Mouse (Mus musculus) neural tube, embryonic 13.5 days (tissue): ENCODE measurements around the gene Olfr522. TPM values are rescaled to one million over a fixed set of nuclear protein-coding genes. Genes with fewer than 3 reads are reported as not detected.

ENCODE experiments used
- ATAC-seq: fragments of 200-750 bp; cut with Nextera tagmentation; 2 replicates; pipeline ENCODE4 v1.8.0; 2017; ENCODE audit warnings: low read depth, mild to moderate bottlenecking, moderate TSS enrichment, moderate library complexity
- H3K27ac ChIP-seq: fragments of 300-500 bp; sonication (generic); replicated peaks from 2 replicates; pipeline ENCODE4 v1.5.1; 2015; ENCODE audit warnings: moderate library complexity, mild to moderate bottlenecking, inconsistent platforms
- H3K27me3 ChIP-seq: fragments of 300-500 bp; sonication (generic); 2 replicates; pipeline ENCODE4 v1.6.1; 2015; ENCODE audit warnings: mild to moderate bottlenecking, inconsistent platforms
- H3K36me3 ChIP-seq: fragments of 300-500 bp; sonication (generic); 2 replicates; pipeline ENCODE4 v1.6.1; 2015; ENCODE audit warnings: mild to moderate bottlenecking, inconsistent platforms
- H3K4me1 ChIP-seq: fragments of 300-500 bp; sonication (generic); replicated peaks from 2 replicates; pipeline ENCODE4 v1.6.1; 2015; ENCODE audit warnings: inconsistent platforms
- H3K4me2 ChIP-seq: fragments of 300-500 bp; sonication (generic); 2 replicates; pipeline ENCODE4 v1.6.1; 2015; ENCODE audit warnings: inconsistent platforms, mild to moderate bottlenecking, moderate library complexity
- H3K4me3 ChIP-seq: fragments of 300-500 bp; sonication (generic); 2 replicates; pipeline ENCODE4 v1.5.1; 2015; ENCODE audit warnings: mild to moderate bottlenecking, inconsistent platforms
- H3K9ac ChIP-seq: fragments of 300-500 bp; sonication (generic); 2 replicates; pipeline ENCODE4 v1.6.1; 2015; ENCODE audit warnings: moderate library complexity, mild to moderate bottlenecking, inconsistent platforms
- H3K9me3 ChIP-seq: fragments of 300-500 bp; sonication (generic); 2 replicates; pipeline ENCODE4 v1.6.1; 2016; ENCODE audit warnings: inconsistent platforms
- WGBS: fragments of 180-500 bp; shearing (Covaris S2); methylation state at CpG from one replicate; pipeline ENCODE4 v1.1.7; 2015; 5-methylcytosine and 5-hydroxymethylcytosine counted together
- polyA plus RNA-seq: library from polyadenylated mRNA; unstranded; fragments of >200 nt; fragmentation: Nextera tagmentation; extraction: Ambion mirVana; gene quantifications from 2 replicates; pipeline ENCODE4 v1.2.1, GENCODE M21; 2015

Olfr522 gene
- polyA plus RNA-seq, 1 experiment from 2014 or later: not detected

- Histone ChIP-seq H3K27me3 (no peaks in the 10 kb centered on the region; the same call in 1 of the 2 replicates), H3K4me3 (peak overlapping the region; percentile 60), H3K4me2 (peak overlapping the region; percentile 66), H3K4me1 (peaks cover 16% of the 10 kb centered on the region), H3K27ac (0 out of 2 replicates have a peak overlapping the region, but pooled peaks have one; percentile 19), H3K9ac (peak overlapping the region; percentile 76), H3K9me3 (no peaks in the 10 kb centered on the region), H3K36me3 (peaks cover 10% of the 10 kb centered on the region)
- 2% methylated on average over 40 of the region's 40 CpGs for WGBS
- ATAC-seq: peak; percentile 94
Observed at GRCm38 (mm10) chr7:140125278-140126021, 39.1 kb downstream of the Olfr522 start.

- H3K9me3 ChIP-seq: no peaks in the 10 kb centered on the region
- H3K27me3 ChIP-seq: no peaks in the 10 kb centered on the region; the same call in 1 of the 2 replicates
- H3K4me1 ChIP-seq: peaks cover 16% of the 10 kb centered on the region
- H3K36me3 ChIP-seq: no peaks in the 10 kb centered on the region
- no peak overlapping the region for H3K4me3 ChIP-seq
- H3K27ac ChIP-seq: no peak overlapping the region
- 95% methylated on average over 1 of the region's 1 CpGs for WGBS
- ATAC-seq: no peak
- H3K4me2 ChIP-seq: no peak overlapping the region
- H3K9ac ChIP-seq: no peak overlapping the region
Observed at GRCm38 (mm10) chr7:140124382-140124781, 40.2 kb downstream of the Olfr522 start.

- Histone ChIP-seq H3K27me3 (no peaks in the 10 kb centered on the region; the same call in 1 of the 2 replicates), H3K4me3 (no peak overlapping the region), H3K36me3 (no peaks in the 10 kb centered on the region), H3K4me1 (peaks cover 16% of the 10 kb centered on the region), H3K4me2 (no peak overlapping the region), H3K9ac (no peak overlapping the region), H3K9me3 (no peaks in the 10 kb centered on the region), H3K27ac (no peak overlapping the region)
- no peak for ATAC-seq
- 50% methylated on average over 4 of the region's 4 CpGs for WGBS
Observed at GRCm38 (mm10) chr7:140122765-140123164, 41.8 kb downstream of the Olfr522 start.

- Histone ChIP-seq H3K4me2 (no peak overlapping the region), H3K27ac (no peak overlapping the region), H3K9ac (no peak overlapping the region), H3K27me3 (no peaks in the 10 kb centered on the region; the same call in 1 of the 2 replicates), H3K4me1 (peaks cover 19% of the 10 kb centered on the region), H3K9me3 (no peaks in the 10 kb centered on the region), H3K36me3 (no peaks in the 10 kb centered on the region), H3K4me3 (no peak overlapping the region)
- WGBS: 71% methylated on average over 13 of the region's 13 CpGs
- ATAC-seq: no peak
Observed at GRCm38 (mm10) chr7:140121338-140121910, 43.1 kb downstream of the Olfr522 start.

GRCm38 (mm10) chr7:140120484-140120883 is 44.1 kb downstream of the Olfr522 start:
- WGBS: 90% methylated on average over 2 of the region's 2 CpGs
- no peaks in the 10 kb centered on the region; the same call in 1 of the 2 replicates for H3K27me3 ChIP-seq
- no peaks in the 10 kb centered on the region for H3K36me3 ChIP-seq
- no peak overlapping the region for H3K9ac ChIP-seq
- H3K27ac ChIP-seq: no peak overlapping the region
- no peak overlapping the region for H3K4me2 ChIP-seq
- no peak overlapping the region for H3K4me3 ChIP-seq
- ATAC-seq: no peak
- H3K9me3 ChIP-seq: no peaks in the 10 kb centered on the region
- peaks cover 18% of the 10 kb centered on the region for H3K4me1 ChIP-seq

- no peaks in the 10 kb centered on the region for H3K27me3 ChIP-seq
Observed at GRCm38 (mm10) chr7:140116329-140117054, 48.1 kb downstream of the Olfr522 start, which contains the start of gene Echs1. Echs1 (minus strand) TSS chr7:140116476.

GRCm38 (mm10) chr7:140115583-140116328 is 48.8 kb downstream of the Olfr522 start, which contains the start of gene Paox:
Paox (plus strand) TSS chr7:140115799.
- WGBS: 2% methylated on average over 23 of the region's 23 CpGs
- peak; percentile 75 for ATAC-seq
- H3K4me3 ChIP-seq: peak within 1 kb of the TSS; percentile 78

More at GRCm38 (mm10) chr7:140116329-140117054, 48.1 kb downstream of the Olfr522 start, which contains the start of gene Echs1:
- ATAC-seq: peak; percentile 96
- H3K27ac ChIP-seq: peak within 1 kb of the TSS; percentile 87
- peaks cover 13% of the 10 kb centered on the region for H3K36me3 ChIP-seq
- WGBS: 3% methylated on average over 28 of the region's 28 CpGs
- peak within 1 kb of the TSS; percentile 87 for H3K9ac ChIP-seq
- peak within 1 kb of the TSS; percentile 90 for H3K4me2 ChIP-seq
- no peaks in the 10 kb centered on the region for H3K9me3 ChIP-seq
- peak within 1 kb of the TSS; percentile 78 for H3K4me3 ChIP-seq
- H3K4me1 ChIP-seq: peaks cover 18% of the 10 kb centered on the region

GRCm38 (mm10) chr7:140111943-140112342 is 52.6 kb downstream of the Olfr522 start:
- Histone ChIP-seq H3K27me3 (no peaks in the 10 kb centered on the region), H3K4me2 (no peak overlapping the region), H3K4me3 (no peak overlapping the region), H3K9ac (no peak overlapping the region), H3K4me1 (peaks cover 14% of the 10 kb centered on the region), H3K27ac (no peak overlapping the region), H3K36me3 (peaks cover 59% of the 10 kb centered on the region), H3K9me3 (no peaks in the 10 kb centered on the region)
- no peak for ATAC-seq
- WGBS: 66% methylated on average over 3 of the region's 3 CpGs

More at GRCm38 (mm10) chr7:140115583-140116328, 48.8 kb downstream of the Olfr522 start, which contains the start of gene Paox:
- Histone ChIP-seq H3K4me2 (peak within 1 kb of the TSS; percentile 90), H3K9ac (peak within 1 kb of the TSS; percentile 87), H3K4me1 (peaks cover 18% of the 10 kb centered on the region), H3K27me3 (no peaks in the 10 kb centered on the region), H3K9me3 (no peaks in the 10 kb centered on the region), H3K36me3 (peaks cover 21% of the 10 kb centered on the region), H3K27ac (peak within 1 kb of the TSS; percentile 87)

Other genes with a start within 250 kb of the Olfr522 start
- gene Utf1, start 221.0 kb downstream of the Olfr522 start, polyA plus RNA-seq: not detected in 2 replicates
- gene 6430531B16Rik, start 186.0 kb downstream of the Olfr522 start, polyA plus RNA-seq: 0.68 and 0.71 TPM in 2 replicates
- 3.3 and 3.4 TPM in 2 replicates for gene Adam8, start 172.2 kb downstream of the Olfr522 start, polyA plus RNA-seq
- gene Zfp511, start 128.4 kb downstream of the Olfr522 start, polyA plus RNA-seq: 50.7 and 55.5 TPM in 2 replicates
- gene Tubgcp2, start 128.1 kb downstream of the Olfr522 start, polyA plus RNA-seq: 51.4 and 51.7 TPM in 2 replicates
- 18.1 and 23.3 TPM in 2 replicates for gene Msx3, start 115.7 kb downstream of the Olfr522 start, polyA plus RNA-seq
- gene Caly, start 82.2 kb downstream of the Olfr522 start, polyA plus RNA-seq: 95.9 and 99.9 TPM in 2 replicates
- gene Prap1, start 71.4 kb downstream of the Olfr522 start, polyA plus RNA-seq: not detected in 2 replicates
- gene Fuom, start 62.3 kb downstream of the Olfr522 start, polyA plus RNA-seq: 24.8 and 33.0 TPM in 2 replicates
- 9.7 and 11.4 TPM in 2 replicates for gene Paox, start 49.0 kb downstream of the Olfr522 start, polyA plus RNA-seq
- gene Echs1, start 48.3 kb downstream of the Olfr522 start, polyA plus RNA-seq: 125 and 132 TPM in 2 replicates
- 28.2 and 31.7 TPM in 2 replicates for gene Mtg1, start 27.2 kb downstream of the Olfr522 start, polyA plus RNA-seq
- 9.4 and 13.1 TPM in 2 replicates for gene Sprn, start 9.9 kb downstream of the Olfr522 start, polyA plus RNA-seq
- gene Olfr523, start 8.5 kb upstream of the Olfr522 start, polyA plus RNA-seq: not detected in 2 replicates
- gene Olfr524, start 41.2 kb upstream of the Olfr522 start, polyA plus RNA-seq: not detected in 2 replicates
- gene Cd163l1, start 53.5 kb upstream of the Olfr522 start, polyA plus RNA-seq: not detected in 2 replicates
- gene 5830411N06Rik, start 82.5 kb upstream of the Olfr522 start, polyA plus RNA-seq: not detected in 2 replicates
- gene Olfr525, start 156.1 kb upstream of the Olfr522 start, polyA plus RNA-seq: not detected in 2 replicates
- not detected in 2 replicates for gene Olfr527, start 169.3 kb upstream of the Olfr522 start, polyA plus RNA-seq
- not detected in 2 replicates for gene Olfr60, start 196.9 kb upstream of the Olfr522 start, polyA plus RNA-seq
- gene Olfr530, start 211.6 kb upstream of the Olfr522 start, polyA plus RNA-seq: not detected in 2 replicates
- gene Olfr531, start 238.2 kb upstream of the Olfr522 start, polyA plus RNA-seq: not detected in 2 replicates